Mouse (Mus musculus): ENCODE data around the gene Pou4f1.
"Not testable (repeated sequence)": the region's sequence is repeated elsewhere in the genome, so short reads cannot be mapped to it uniquely, and the experiment has no call there.

Pou4f1 gene

DNA sequence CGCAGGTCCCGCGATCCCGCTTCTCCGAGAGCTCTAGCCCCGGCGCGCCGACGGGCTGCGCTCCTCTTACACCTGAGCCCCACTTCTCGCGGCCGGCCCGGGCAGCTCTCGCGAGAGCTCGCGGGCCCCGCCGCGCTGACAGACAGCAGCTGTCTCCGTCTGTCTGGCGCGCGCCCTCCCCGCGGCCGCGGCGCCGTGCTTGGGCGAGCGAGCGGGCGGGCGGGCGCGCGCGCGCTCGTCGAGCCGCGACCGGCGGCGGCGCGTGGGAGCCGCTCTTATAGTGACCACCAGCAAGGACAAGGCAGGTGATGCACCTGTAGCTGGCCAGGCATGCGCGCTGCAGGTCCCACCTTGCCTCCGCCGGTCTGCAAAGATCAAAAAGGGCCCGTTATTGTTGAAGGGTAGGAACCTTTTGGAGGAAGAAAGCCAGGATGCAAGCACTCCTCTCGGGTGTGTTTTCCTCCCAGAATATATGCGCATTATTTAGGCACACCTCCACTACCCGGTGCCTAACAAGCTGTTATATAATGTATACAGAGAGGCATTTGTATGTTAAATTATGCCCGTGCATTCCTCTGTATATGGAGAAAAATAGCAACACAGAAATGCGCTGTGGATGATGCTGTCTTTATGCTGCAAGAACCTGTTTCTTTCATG lies at the start of gene Pou4f1:
Gene Pou4f1 (minus strand): TSS at position 34 of the 657 bp plus-strand sequence.
- DNase-seq (ENCODE audit: inconsistent age in 2 of 2, low spot score in 1 of 2): peak; percentile 41 to 77

DNA sequence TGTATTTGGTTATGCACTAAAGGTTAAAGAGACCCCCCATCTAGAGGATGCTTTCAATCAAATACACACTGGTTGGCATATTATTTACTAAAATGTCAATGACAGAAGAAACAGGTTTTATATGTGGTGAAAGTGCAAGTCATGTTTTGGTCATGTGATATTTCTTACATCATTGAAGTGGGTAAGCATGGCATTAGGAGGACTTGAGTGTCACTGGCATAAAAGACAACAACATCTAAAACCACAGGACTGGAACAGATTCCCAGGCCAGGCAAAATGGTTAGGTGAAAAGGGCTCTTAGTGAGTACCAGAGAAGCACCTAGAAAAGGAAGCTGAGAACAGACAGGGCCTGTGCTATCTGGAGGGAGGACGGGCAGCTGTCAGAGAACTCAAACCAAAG lies 43.9 kb upstream of the Pou4f1 start:
- DNase-seq (ENCODE audit: inconsistent age in 2 of 2, low spot score in 1 of 2): no peak

DNA sequence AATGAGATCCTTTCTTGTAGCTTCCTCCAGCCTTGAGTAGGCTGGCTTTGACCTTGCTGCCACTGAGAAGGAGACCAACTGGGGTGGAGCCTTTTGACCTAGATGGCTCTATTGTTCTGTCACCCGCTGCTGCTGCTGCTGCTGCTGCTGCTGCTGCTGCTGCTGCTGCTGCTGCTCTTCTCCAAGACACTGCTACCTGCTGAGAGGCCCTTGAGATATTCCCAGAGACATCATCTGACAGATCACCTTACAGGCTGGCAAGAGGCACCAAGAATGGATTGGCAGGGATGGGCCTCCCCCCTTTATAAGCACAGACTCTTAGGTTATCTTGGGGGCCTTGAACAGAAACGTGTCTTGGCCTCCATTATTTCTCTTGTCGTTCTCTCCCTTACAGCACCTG lies 35.0 kb upstream of the Pou4f1 start:
- DNase-seq (ENCODE audit: inconsistent age in 2 of 2, low spot score in 1 of 2): not testable (repeated sequence)

DNA sequence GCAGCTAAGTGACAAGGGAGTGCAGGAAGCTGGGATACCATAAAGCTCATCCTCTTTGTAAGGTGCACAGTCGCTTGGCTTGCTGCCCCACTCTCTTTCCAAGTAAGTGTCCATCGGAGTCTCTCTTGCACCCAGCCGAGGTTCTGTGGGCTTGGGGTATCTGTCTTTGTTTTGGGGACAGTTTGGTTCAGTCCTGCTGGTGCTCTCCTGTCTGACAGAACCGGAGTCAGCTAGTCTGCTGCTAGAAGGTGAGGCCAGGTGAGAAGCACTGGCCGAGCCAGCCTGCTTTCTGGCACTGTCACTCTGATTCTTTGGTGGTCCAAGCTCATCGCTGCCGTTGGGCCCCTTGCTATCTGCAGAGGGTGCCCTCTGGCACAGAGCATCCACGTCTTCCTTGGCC lies 12.0 kb upstream of the Pou4f1 start:
- DNase-seq (ENCODE audit: inconsistent age in 2 of 2, low spot score in 1 of 2): no peak

DNA sequence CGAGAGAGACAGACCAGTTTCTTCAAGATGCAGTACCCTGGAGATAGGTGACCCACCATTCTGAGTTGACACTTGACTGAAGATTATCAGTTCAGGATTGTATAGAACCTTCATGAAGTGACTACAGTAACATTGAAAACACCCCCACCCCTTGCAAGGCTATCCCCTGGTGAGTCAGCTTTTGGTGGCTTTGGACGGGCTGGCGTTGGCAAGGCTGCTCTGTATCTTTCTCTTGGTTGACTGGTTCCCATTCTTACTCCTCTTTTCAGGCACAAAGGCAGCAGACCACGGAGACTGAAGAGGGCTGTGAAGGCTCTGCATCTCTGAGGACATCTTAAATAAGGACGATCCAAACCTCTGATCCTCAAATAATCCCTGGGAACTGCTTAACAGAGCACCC lies 10.8 kb upstream of the Pou4f1 start:
- no peak for DNase-seq (ENCODE audit: inconsistent age in 2 of 2, low spot score in 1 of 2)

DNA sequence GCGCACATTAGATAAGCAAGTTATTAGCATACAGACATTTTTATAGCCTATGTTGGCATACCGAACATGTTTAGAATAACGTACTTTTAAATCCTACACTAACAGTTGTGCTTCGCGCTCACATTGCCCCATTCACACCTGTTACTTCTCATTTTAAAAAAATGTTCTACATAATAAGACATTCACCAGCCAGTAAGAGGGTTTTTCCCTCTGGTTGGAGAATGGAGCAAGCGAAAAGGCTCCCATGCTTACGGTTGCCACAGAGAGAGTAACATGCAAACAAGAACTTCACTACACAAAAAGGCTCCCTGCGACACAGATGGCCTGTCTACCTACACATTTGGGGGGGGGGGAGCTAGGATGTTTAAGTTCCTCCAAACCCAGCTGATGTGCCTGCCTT lies 9.8 kb upstream of the Pou4f1 start:
- no peak for DNase-seq (ENCODE audit: inconsistent age in 2 of 2, low spot score in 1 of 2)

DNA sequence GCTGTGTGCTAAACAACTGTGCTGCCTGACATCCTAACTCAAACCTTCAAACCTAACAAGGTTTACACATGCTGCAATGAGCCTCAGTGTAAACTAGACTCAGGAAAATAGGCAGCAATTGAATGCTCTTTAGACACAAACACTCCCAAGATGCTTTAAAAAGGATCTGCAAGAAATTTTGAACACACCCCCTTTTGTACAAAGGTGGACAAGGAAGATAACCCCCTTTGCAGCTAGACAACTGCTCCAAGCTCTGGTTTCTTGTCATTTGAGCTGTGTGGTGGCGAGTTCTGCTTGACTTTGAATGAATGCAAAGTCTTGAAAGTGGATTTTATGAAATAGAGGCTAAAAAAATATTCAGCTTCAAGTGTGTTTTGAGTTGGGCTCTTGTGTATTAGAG lies 7.6 kb upstream of the Pou4f1 start:
- no peak for DNase-seq (ENCODE audit: inconsistent age in 2 of 2, low spot score in 1 of 2)

DNA sequence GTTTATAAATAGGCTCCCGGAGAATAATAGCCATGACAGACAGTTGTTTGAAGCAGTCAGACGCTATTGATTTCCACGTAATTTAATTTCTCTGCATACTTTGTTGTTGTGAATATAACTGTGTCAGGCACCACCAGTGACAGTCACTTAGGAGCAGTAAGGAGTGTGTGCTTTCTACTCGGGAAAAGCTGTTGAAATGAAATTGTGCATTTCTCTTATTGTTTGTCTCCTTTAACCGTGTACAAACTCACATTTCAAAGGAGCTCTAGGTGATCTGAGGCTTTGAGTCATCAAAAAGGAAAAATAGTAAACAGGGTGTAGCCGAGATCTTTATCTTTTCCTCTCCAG lies 798 bp upstream of the Pou4f1 start:
- no peak for DNase-seq (ENCODE audit: inconsistent age in 2 of 2, low spot score in 1 of 2)

DNA sequence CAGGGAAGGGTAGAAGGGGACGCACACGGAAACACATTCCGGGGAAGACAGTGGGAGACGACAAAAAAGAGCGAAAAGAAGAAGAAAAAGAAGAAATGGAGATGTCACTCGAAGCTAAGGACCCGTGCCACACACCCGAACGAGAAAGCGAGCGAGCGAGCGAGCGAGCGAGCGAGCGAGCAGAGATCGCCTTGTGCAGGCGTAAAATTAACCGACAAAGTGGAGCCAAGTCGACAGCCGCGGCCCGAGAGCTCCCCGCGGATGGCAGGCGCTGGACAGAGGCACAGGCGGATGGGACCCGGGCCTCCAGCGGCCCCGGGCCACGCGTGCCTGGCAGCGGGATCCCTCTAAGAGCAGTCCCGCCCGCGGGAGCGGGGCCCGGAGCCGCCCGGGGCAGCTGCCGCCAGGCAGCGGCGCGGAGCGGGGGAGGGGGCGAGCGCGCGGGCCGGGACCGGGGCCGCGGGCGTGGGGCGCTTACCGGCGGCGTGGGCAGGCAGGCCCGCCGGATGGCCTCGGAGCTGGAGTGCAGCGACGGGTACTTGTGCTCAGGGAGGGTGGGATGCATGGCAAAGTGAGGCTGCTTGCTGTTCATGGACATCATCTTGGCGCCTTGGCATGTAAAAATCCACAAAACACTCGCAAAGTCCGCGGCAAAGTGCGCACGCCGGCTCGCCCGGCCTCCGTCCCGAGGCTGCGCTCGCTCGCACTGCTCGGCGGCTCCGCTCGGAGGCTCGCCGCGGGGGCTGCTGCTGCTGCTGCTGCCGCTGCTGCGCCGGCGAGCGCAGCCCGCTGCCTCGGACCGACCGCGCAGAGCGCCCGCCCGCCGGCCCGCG lies 450 bp downstream of the Pou4f1 start:
- peak in 1 of 2 experiments; percentile 65 for DNase-seq (ENCODE audit: inconsistent age in 2 of 2, low spot score in 1 of 2)

DNA sequence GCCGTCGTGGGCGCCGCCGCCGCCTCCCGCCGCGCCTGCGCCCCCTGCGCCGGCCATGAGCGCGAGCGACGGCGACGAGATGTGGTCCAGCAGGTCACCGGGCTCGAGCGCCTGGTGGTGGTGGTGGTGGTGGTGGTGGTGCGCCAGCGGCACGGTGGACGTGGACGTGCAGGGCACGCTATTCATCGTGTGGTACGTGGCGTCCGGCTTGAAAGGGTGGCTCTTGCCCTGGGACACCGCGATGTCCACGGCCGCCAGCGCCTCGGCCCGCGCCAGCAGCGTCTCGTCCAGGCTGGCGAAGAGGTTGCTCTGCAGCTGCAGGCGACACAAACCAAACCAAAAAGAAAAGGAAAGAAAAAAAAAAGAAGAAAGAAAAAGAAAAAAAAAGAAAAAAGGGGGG lies 1.2 kb downstream of the Pou4f1 start:
- no peak for DNase-seq (ENCODE audit: inconsistent age in 2 of 2, low spot score in 1 of 2)

DNA sequence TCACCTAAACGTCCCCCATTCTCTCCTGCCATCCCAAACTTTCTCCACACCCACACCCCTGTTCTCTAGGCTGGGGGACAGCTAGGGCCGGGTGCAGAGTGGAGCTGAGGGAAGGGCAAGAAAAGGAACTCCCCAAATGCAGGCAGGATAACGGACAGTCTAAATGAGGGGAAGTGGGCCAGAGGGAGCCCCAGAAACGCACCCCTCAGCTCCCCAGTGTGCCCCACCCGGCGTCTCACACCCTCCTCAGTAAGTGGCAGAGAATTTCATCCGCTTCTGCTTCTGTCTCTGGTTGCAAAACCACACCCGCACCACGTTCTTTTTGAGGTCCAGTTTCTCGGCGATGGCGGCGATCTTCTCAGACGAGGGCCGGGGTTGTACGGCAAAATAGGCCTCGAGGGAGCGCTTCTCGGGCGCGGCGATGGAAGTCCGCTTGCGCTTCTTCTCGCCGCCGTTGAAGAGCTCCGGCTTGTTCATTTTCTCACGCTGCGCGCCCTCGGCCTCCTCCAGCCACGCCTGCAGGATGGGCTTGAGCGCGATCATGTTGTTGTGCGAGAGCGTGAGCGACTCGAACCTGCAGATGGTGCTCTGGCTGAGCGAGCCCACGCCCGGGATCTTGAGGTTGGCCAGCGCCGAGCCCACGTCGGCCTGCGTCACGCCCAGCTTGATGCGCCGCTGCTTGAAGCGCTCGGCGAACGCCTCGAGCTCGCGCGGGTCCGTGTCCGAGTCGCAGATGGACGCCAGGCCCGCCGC lies 2.1 kb downstream of the Pou4f1 start:
- peak in 1 of 2 experiments; percentile 39 for DNase-seq (ENCODE audit: inconsistent age in 2 of 2, low spot score in 1 of 2)

DNA sequence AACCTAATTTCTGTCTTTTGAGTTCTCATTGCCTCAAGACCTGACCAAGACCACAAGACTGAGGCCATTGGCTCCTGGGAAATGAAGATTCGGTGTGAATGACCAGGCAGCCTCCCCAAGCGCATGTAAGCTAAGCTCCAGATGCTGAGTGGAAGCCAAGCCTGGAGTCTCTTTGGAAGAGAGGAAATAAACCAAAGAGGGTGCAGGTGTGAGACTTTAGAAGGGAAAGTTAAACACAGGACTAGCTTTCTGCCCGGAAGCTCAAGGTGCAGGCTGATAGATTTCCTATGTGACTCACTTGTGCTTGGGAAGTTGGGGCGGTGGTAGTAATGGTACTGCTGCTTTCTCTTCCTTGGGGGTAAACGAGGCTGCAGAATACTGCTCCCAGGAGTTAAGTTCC lies 3.0 kb downstream of the Pou4f1 start:
- no peak for DNase-seq (ENCODE audit: inconsistent age in 2 of 2, low spot score in 1 of 2)

DNA sequence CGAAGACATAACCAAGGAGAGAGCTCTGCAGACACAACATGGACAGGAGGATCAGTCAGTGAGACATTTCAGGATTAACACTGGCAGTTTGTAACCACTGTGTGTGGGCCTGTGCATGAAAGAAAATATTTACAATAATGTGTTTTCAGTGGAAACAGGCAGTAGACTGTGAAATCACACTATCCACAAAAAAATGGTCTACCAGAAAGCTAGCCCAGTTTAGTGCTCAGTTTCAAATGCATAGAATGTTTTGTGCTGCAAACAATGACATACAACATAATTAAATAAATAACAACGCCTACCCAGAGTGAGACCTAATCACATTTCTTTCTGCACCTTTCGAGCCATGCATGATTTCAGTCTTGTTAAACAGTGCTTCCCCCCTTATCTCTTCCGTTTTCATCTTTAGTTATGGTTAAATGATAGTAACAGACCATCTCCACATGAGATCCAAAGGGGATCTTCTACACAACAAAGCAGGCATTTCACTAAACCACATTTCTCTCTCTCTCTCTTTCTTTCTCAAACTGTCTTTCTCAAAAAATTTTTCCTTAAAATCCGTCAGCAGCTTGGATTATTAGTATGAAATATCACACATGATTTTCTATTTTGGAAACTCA lies 4.1 kb downstream of the Pou4f1 start:
- no peak for DNase-seq (ENCODE audit: inconsistent age in 2 of 2, low spot score in 1 of 2)

DNA sequence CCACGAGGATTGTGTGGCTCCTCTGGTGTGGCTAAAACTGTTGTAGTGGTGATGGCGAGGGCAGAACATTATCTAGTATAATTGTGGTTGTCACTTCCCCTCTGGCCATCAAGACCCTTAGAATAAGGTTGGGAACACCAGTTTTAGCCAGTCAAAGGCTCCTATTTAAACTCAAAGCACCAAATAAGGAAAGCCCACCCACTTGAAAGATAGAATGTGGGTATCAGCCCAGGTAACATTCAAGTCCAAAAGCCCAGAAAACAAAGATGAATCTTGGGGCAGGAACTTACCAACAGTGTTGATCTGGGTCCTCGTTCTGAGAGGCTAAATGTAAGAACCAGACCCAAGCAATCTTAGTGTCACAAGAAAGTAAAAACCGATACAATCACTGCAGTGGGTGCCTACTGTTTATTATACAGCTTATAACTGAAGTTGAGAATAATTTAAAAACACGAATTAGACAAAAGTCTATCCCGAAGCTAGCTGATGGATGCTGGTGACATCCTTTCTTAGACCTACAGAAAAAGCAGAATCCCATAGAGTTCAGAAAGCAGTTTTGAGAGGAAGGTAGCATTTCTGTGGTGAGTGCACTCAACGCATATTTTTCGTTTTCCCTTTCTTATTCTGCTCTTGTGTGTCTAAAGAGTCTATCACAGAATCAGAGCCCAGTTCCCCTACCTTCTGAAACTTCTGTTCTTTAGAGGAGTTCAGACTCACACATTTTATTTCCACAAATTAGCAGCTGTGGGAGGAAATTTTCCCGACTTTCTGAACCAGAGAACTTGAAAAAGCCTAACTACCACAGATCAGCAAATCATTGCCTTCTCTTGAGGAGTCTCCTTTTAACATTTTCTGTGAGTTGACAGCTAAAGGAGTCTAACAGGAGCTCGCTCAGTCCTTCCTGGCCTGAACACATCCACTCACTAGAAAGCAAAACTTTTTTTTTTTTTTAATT lies 6.2 kb downstream of the Pou4f1 start:
- no peak for DNase-seq (ENCODE audit: inconsistent age in 2 of 2, low spot score in 1 of 2)

DNA sequence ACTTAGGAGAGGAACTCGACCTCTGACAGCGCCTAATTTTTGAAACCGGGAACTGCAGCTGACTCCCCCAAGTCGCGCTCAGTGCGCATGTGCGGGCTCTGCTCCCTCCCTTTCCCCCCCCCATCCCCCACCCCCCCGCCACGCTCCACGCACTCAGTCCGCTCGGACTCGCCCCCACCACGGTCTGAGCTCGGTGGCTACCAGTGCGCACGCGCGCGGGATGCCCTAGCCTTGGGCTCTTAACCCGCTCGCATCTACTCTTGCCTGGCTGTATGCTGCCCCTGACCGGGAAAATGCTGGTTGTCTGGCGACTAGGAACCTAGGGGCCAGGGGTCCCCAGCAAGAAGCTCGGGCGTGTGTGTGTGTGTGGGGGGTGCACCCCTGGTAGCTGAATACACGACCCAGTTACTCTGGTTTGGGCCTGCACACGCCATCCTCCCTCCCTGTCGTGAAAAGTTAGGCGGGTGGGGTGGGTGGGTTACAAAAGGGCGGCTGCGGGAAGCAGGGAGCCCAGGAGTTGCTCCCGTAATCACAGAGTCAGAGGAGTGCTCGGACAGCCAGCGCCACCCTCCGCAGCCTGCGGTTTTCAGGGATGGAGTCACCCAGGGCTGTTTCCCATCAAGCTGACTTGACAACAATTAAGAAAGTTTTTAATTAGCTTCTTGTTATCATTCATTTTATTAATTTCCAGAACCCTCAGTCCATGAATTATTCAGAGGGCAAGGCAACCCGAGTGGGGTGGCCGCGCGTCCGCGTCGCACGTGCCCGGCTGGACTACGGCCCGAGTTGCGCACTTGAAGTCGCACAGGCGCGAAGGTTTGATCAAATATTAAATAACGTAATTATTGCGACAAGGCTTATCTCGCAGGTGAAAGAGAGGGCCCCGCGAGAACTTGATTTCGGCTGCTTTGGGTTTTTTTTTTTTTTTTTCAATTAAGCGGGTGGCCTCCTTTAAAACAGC lies 7.2 kb downstream of the Pou4f1 start:
- DNase-seq (ENCODE audit: inconsistent age in 2 of 2, low spot score in 1 of 2): no peak

DNA sequence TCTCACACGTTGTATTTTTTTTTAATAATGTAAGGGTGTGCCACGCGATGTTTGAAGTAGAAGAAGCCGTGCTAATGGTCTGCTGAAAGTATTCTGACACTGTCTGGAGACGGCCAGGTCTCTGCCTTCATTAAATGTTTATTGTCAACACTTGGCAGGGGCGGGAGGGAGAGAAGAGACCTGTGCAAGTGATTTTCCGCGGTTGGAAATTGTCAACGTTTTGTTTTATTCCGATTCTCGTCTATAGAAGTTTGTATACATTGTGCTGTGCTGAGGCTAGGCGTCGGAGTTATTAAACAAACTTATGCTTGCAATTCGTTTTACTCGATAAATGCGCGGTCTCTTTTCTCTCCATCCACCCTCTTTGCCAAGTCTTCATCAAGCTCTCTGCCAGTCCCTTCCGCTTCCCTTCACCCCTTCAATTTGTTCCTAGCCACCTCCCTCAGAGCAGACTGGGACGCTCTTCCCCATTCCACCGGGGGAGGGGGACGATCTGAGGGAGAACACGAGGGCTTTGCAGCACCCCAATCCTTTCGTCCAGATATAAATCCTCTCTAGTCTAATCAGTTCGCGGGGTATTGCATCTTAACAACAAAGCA lies 8.2 kb downstream of the Pou4f1 start:
- no peak for DNase-seq (ENCODE audit: inconsistent age in 2 of 2, low spot score in 1 of 2)

DNA sequence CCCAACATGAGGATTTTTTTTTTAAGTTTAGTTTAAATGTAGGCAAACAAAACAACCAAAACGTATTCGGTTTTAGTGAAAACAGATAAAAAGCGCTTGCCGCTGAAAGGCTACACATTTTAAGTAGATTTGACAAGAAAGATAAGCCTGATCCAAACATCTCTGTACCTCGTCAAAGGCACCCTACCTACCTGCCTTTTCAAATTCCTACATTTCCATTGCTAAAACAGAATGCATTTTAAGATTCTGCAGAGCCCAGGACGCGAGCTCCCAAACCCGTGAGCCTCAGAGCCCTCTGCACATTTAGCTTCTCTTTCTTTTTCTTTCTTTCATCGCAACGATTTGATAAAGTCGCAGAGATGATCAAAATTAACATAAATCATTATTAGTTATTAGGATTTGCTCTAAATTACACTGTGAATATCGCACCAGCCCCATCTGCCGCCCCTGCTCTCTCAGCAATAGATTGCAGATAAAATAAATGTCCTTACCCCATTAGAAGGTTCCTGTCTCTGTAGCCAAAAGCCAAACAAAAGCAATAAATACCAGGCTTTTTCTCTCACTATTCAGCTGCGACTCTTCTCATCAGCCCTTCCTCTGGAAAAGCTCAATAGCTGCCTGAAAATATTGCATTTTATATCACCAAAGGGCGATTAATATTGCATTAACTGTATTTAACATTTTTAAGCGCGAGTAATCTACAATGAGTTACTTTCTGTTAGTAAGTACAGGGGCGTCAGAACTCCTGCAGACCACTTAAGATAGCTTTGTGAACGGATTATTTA lies 8.9 kb downstream of the Pou4f1 start:
- no peak for DNase-seq (ENCODE audit: inconsistent age in 2 of 2, low spot score in 1 of 2)
